Mouse (Mus musculus) heart, postnatal 0 days (tissue): ENCODE data around the gene Lin7a.

Experiments
- CTCF ChIP-seq: IDR thresholded peaks from 2 replicates; pipeline ENCODE4 v1.5.1; 2016; ENCODE audit warnings: antibody characterized with exemption, control low read depth, low read depth
- EP300 ChIP-seq: IDR thresholded peaks from 2 replicates; pipeline ENCODE4 v1.6.1; 2016; ENCODE audit warnings: antibody characterized with exemption, low read depth

DNA sequence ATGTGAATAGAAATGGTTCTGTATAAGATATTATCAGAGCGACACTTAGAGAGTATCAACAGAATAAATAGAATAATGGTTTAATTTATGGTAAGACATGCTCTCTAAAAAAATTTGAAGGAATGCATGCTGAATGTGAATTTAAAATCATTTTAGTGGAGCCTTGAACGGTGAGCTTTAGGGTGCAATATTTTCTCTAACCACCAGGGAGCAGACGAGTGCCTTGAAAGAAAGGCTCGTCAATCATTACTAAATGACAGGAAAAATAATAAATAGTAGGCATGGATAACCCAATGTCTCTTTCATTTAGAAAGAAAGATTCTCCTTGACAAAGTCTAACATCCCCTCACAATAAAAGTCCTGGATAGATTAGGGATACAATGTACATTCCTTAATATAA is 171.3 kb downstream of the Lin7a start:
- peak; percentile 72 for TF ChIP-seq CTCF
- TF ChIP-seq EP300, result no peak
